Mouse (Mus musculus): Measurements from ENCODE around the gene Ankrd13c. TPM values are rescaled to one million over a fixed set of nuclear protein-coding genes. Genes with fewer than 3 reads are reported as not detected.

Ankrd13c gene
- polyA plus RNA-seq (2012; ENCODE audit: low replicate concordance) = 30.0 and 51.7 TPM in 2 replicates

DNA sequence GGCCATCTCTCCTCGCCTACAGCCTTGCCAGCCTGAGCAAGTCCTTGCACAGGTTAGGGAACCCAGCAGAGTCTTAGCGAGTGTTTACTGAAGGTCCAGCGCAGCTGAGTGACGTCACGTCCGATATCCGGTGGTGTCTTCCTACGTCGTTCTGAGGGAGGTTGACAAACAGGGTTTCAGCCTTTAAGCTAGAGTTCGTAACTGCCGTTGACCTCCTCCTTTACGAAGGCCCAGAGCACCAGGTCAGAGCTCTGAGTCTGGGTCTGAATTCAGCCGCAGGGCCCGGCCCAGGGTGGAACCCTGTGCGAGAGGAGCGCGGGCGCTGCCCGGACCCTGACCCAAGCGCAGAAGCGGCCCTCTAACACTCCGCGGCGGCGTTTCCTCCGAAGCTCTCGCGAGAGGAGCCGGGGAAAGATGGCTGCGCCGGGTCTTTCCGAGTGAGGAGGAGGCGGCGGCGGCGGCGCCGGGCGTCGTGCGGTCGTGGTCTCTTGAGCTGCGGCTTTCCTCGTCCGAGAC, at the start of gene Ankrd13c:
Gene Ankrd13c (plus strand): TSS at position 397 of the 516 bp plus-strand sequence.

GRCm38 (mm10) chr3:157924692-157925328, 22.2 kb upstream of the Ankrd13c start, which contains the start of gene Cth:
Gene Cth (minus strand): TSS chr3:157925077.

GRCm38 (mm10) chr3:158036329-158036988, 89.4 kb downstream of the Ankrd13c start, which contains the start of the genes Srsf11 and Lrrc40:
Gene Srsf11 (minus strand): TSS chr3:158036639.
Gene Lrrc40 (plus strand): TSS chr3:158036662.

Other genes starting within 250 kb of the Ankrd13c start
- gene Cth, start 22.2 kb upstream of the Ankrd13c start, polyA plus RNA-seq (2012; ENCODE audit: low replicate concordance) = not detected in 2 replicates
- gene Srsf11, start 89.4 kb downstream of the Ankrd13c start, polyA plus RNA-seq (2012; ENCODE audit: low replicate concordance) = 104 TPM in 2 replicates
- gene Lrrc40, start 89.4 kb downstream of the Ankrd13c start, polyA plus RNA-seq (2012; ENCODE audit: low replicate concordance) = 10.3 and 11.5 TPM in 2 replicates

Data from hematopoietic multipotent progenitor cell, adult 10-12 weeks (in vitro differentiated cells).